Mouse (Mus musculus) splenic B cell, adult 2 months (primary cell): ENCODE data around the gene Tenm3.

Experiments used
- DNase-seq: peaks from one replicate; pipeline ENCODE4 v3.0.0-alpha.2; 2011; ENCODE audit warnings: low read depth, low spot score
- H3K27me3 ChIP-seq: 2 replicates; pipeline ENCODE4 v1.6.1; 2012; ENCODE audit warnings: mild to moderate bottlenecking, low read length, moderate library complexity, mixed read lengths; ENCODE audit not compliant: control insufficient read depth, poor library complexity, insufficient read depth, severe bottlenecking
- H3K36me3 ChIP-seq: 2 replicates; pipeline ENCODE4 v1.6.1; 2012; ENCODE audit warnings: mild to moderate bottlenecking, low read length, moderate library complexity, mixed read lengths; ENCODE audit not compliant: control insufficient read depth, poor library complexity, insufficient read depth, severe bottlenecking

The Tenm3 gene

DNA sequence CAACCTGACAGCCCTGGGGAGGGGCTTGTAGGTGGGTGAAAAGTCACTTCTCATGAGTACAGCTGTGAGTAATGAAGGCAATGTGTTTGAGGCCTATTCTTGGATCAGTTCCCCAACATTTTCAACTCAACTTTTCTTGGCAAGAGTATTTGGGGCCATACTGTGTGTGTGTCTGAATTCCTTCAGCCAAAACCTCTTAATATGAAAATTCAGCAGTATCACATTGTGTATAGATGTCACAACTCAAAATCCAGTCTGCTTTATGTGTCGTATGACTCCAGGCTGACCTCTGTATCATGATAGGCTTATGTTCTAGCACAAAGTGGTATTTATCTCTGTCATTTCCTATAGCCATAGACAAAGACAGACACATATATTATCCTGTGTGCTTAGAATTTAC is 270.8 kb downstream of the Tenm3 start:
- Histone ChIP-seq H3K27me3 (no peaks in the 10 kb centered on the region), H3K36me3 (no peaks in the 10 kb centered on the region)

DNA sequence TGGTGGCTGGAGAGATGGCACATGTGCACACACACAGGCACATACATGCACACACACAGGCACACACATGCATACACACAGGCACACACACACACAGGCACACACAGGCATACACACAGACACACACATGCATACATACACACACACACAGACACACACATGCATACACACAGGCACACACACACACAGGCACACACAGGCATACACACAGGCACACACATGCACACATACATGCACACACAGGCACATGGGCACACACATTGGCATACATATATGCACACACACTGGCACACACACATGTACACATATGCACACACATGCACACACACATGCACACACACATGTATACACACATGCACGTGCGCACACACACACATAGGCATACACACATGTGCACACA is 271.4 kb downstream of the Tenm3 start:
- Histone ChIP-seq H3K27me3 (no peaks in the 10 kb centered on the region), H3K36me3 (no peaks in the 10 kb centered on the region)
- no peak for DNase-seq

More for the DNA sequence above, 270.8 kb downstream of the Tenm3 start:
- DNase-seq, result no peak

DNA sequence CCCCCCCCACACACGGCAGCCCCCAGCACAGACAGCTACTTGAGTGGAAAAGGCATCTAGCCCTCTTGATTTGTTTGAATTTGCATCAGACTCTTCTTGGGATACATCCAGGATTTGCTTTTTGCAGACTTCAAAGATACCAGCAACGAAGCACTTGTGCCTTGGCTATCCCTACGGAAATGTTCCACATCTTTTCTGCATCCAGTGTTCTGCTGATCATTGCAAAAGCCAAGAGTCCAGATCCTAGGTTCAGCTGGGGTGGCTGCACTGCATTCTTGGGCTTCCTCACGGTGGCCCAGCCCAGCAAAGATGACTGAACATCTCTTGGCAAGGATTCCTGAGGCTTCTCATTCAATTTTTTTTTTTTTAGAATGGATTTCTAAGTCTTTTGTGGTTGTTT is 275.1 kb downstream of the Tenm3 start:
- Histone ChIP-seq H3K27me3 (no peaks in the 10 kb centered on the region), H3K36me3 (no peaks in the 10 kb centered on the region)
- DNase-seq, result no peak

DNA sequence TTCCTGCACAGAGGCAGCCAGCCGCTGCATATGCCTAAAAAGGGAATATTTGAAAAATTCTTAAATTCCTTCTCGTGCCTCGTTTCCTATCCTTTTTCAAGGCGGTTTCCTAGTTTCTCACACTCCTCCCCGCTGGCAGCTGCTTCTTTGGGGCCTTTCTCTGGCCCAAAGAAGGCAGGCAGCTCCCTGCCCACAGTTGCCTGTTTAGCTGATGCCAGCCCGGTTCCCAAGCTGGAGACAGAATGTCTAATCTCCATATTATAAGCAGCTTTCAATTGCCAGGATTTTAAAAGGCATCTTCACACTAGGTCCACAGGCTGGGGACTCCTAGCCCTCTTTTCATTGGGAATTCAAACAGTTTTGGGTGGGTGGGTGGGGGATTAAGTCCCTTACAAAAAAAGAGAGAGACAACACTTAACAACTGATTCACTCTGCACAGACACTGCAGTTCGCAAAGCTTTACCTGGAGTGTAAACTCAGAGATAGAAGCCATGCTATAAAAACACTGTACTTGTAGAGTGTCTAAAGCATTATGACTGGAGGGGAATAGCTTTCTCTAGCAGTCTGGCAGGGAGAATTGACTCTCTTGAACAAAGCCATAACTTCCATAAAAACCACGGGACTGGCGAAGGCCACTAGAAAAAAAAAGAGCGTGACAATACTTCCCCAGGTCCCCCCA is 275.7 kb downstream of the Tenm3 start:
- Histone ChIP-seq H3K27me3 (no peaks in the 10 kb centered on the region), H3K36me3 (no peaks in the 10 kb centered on the region)
- DNase-seq, result no peak

DNA sequence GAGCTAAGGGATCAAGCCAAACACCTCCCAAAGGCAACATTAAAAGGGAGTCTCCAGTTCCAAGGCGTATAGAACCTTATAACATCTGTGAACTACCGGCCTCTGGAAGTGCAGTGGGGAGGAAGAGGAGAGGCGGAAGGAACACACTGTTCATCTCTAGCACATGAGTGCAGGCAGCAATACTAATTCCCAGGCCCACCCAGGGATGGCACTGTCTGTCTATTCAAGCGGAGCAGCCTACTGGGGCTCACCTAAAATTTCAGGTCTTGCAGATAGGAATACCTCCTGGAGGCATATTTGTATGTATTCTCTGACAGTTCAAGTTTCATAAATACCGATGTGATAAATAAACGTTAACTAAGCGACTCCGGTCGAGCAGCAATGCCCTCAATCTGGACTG is 283.5 kb downstream of the Tenm3 start:
- H3K27me3 ChIP-seq, result no peaks in the 10 kb centered on the region
- no peak for DNase-seq
- no peaks in the 10 kb centered on the region for H3K36me3 ChIP-seq

DNA sequence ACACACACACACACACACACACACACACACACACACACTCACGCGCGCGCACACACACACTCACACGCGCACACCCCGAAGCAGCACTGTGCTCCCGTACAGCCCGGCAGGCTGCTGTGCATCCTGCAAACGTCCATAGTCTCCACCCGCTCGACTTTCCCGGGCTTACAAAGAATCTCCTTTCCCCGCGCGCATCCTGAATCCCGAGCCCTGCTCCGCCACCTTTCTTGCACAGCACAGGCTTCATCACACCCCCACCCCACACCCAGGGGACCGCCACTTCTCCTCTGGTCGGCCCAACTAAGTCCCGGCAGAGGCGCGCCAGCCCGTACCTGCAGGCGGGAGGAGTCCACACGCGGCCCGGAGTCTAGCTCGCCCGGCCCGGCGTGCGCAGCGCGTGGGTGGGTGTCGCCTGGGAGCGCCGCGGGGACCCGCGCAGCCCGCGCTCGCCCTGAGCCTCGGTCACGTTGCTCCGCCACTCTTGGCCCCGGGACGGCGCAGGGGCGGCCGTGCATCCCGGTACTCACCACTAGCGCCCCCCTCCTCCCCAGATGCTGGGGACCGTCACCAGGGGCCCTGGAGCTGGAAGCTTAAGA is 288.1 kb downstream of the Tenm3 start:
- Histone ChIP-seq H3K27me3 (no peaks in the 10 kb centered on the region), H3K36me3 (no peaks in the 10 kb centered on the region)
- no peak for DNase-seq

DNA sequence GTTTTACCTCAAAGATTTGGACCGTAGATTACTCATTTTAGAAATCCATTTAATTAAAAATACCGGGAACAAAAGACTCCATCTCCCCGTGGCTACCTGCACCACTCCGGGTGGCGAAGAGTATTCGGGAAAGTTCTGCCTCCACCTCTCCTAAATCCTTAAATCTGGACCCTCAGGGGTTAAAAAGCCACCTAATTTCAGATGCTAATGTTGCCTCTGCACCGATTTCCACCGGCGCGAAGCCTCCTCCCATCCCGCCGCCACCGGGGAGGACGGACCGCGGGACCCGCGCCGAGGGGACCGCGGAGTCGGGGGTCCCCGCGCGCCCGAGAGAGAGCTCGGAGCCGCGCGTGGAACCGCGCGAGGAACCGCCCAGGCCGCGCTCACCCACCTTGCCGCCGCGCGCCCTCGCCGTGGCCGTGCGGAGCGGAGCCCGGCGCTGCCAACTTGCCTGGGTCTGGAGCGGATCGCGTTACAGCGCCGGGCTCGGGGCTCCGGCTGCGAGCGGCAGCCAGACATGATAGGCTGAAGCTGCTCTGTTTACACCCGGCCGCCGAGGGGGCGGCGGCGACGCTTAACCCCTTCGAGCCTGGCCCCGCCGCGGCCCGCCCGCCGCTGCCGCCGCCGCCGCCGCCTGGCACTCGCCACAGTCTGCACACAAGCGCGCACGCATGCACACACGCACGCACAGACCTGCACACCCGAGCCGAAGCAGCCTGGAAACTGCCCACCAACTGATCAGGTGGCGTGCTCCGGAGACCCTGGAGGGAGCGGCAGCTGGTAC is 288.8 kb downstream of the Tenm3 start:
- no peak for DNase-seq
- Histone ChIP-seq H3K27me3 (no peaks in the 10 kb centered on the region), H3K36me3 (no peaks in the 10 kb centered on the region)

DNA sequence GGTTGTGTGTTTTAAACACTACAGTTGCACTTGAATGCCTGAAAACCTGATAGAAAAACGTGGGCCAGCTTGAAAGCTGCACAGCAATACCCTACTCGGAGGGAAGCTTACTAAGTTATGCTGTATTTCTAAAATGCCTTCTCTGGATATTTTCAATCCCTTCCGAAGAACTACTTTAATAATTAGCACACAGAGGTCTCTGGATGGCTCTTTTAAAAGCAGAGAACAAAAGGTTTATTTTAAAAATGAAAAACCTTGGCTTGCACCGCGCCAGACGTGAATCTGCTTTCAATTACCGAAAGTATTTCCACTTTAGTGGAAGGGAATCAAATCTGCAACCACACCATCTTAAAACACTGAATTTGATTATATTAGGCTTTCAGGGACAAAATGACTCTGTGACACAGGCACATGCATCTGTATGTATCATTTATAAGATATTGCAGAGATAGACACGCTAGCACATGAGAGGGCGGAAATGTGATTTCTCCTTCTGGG is 289.9 kb downstream of the Tenm3 start:
- no peak for DNase-seq
- H3K27me3 ChIP-seq, result no peaks in the 10 kb centered on the region

DNA sequence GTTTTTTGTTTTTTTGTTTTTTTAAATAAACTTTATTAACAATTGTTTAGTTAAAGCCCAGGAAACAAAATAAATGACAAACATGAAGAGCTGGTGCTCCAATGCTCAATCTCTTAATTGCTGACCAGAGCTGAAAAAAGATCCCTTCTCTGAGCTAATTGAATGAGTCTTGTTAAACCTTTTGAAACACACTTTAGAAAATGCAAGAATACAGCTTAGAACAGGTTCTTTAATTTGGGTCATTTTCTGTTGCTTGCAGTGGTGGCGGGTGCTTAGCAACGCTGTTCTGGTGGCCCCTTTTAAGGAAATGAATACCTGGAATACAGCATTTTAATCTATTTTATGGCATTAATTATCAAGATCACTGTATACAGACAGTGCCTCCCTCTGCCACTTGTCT is 291.4 kb downstream of the Tenm3 start:
- no peaks in the 10 kb centered on the region for H3K27me3 ChIP-seq
- DNase-seq, result no peak
- no peaks in the 10 kb centered on the region for H3K36me3 ChIP-seq

More for the DNA sequence above, 289.9 kb downstream of the Tenm3 start:
- no peaks in the 10 kb centered on the region for H3K36me3 ChIP-seq

DNA sequence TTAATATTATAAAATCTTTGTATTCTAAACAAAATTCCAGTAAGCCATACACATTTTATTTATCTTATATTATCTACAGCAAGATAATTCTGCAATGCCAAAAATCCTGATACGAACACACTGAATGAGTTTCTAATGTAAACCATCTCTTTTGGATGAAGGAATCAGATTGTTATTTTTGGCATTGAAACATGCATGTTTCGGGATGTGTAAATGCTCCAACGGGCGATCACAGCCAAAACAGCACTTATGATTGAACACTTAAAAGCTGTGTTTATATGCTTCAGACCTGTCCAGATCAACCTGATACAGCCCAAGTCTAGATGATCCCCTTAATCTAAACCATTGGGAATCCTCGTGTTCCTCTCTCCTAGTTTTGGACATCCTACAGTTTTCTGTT is 292.4 kb downstream of the Tenm3 start:
- no peaks in the 10 kb centered on the region for H3K27me3 ChIP-seq
- DNase-seq, result no peak
- no peaks in the 10 kb centered on the region for H3K36me3 ChIP-seq

DNA sequence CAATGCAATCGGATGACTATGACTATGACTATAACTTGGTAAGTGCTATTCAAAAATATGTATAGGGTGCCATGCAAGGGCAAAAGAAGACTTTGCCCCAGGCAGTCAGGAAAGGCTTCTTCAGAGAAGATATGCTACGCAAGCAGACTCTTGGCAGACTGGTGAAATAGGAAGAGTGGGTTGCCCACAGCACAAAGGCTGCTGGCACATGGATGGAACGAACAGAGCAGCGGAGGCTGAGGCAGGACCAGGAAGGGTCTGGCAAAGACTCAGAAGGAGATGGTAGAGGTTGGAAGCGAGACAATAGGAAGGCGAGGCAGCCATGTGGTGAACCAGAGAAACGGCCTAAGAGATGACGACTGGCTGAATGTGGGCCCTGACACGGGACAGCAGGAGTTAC is 294.8 kb downstream of the Tenm3 start:
- no peaks in the 10 kb centered on the region for H3K36me3 ChIP-seq
- no peak for DNase-seq
- no peaks in the 10 kb centered on the region for H3K27me3 ChIP-seq

DNA sequence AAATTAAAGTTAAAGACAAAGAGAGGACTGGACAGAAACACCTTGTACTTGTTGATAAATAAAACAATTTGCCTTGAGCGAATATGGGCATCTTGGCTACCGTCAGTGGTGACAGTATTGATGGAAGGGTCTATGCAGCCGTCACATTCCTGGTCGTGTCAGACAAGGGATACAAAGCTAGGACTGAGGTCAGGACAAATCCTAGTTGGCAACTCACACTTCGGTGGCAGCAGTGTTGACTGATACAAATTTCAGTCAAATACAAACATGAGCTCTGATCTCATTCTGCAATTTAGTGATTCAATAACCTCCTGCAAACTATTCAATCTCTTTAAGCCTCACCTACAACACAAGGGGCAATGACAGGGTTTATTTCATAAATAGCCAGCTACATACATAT is 298.1 kb downstream of the Tenm3 start:
- Histone ChIP-seq H3K36me3 (no peaks in the 10 kb centered on the region), H3K27me3 (no peaks in the 10 kb centered on the region)
- DNase-seq, result no peak

DNA sequence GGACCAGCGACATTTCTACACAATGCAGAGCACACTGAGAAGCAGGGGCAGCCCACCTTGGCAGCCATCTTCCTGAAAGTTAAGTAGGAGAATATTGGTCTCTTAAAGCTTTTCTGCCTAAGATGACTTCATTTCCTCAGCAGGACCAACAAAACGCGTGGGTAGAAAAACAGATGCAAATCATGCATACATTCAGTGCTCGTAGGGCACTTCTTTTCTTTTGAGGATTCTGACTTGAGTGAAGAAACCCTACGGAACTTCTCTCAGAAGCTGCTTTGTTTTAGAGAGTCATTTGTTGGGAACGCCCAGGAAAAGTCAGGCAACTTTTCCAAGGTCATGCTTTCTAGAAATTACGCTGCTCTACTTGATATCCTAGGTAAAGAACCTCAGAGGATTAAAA is 298.9 kb downstream of the Tenm3 start:
- no peaks in the 10 kb centered on the region for H3K36me3 ChIP-seq

DNA sequence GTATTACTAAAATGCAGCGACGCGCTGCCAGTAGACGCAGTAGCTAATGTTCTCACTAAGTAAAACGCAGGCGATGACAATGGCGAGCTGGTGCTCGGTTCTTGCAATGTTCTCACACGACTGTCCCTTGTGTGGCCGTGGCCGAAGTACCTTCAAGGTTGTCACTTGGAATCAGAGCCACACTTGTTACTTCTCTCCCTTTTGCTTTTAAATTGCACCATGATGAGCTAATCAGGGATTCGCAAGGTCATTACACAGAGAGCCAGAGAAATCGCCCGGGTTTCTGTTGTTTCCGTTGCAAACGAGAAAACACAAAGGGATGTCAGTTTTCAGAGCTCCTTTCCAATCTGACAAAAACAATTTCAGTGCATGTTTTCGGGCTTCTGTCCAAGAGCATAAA is 301.6 kb downstream of the Tenm3 start:
- H3K27me3 ChIP-seq, result no peaks in the 10 kb centered on the region
- H3K36me3 ChIP-seq, result no peaks in the 10 kb centered on the region
- DNase-seq, result no peak

More for the DNA sequence above, 298.9 kb downstream of the Tenm3 start:
- no peak for DNase-seq
- no peaks in the 10 kb centered on the region for H3K27me3 ChIP-seq

DNA sequence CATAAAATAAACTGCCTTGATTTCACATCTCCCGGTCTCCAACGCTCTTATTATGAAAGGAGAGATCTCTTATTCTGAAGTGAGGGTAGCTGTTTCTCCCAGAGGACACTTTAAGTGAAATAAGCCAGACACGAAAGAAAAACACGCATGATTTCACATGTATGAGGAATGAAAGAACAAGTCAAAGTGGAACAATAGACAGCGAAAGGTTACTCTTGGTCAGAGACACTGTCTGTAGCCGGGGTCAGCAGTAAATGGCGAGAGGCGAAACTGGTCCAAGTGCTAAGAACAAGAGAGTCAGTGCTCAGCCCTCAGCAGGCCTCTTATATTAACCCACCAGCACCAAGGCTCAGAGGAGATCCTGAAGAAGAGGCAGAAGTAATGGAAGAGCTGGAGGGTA is 302.9 kb downstream of the Tenm3 start:
- Histone ChIP-seq H3K27me3 (no peaks in the 10 kb centered on the region), H3K36me3 (no peaks in the 10 kb centered on the region)
- DNase-seq, result no peak
